Mouse (Mus musculus) heart, embryonic 14.5 days (tissue): ENCODE measurements around the gene Dcaf11. TPM values are rescaled to one million over a fixed set of nuclear protein-coding genes. Genes with fewer than 3 reads are reported as not detected.
A peak's percentile ranks its signal among the peaks of the same experiment; 100 is the strongest.

Experiments
- ATAC-seq: fragments of 200-750 bp; cut with Nextera tagmentation; 2 replicates; pipeline ENCODE4 v1.8.0; 2017; ENCODE audit warnings: low read depth, moderate TSS enrichment; ENCODE audit not compliant: insufficient number of reproducible peaks, insufficient read depth, low FRiP score
- H3K27ac ChIP-seq, 2 experiments: fragments of 200-500 bp in 1 of 2; fragments of 300-500 bp in 1 of 2; sonication (generic) in 1 of 2; replicated peaks in 1 of 2; 2 replicates each; pipeline ENCODE4 v1.5.1; 2012 to 2014; ENCODE audit warnings: low read depth in 2 of 2, low read length in 2 of 2, control low read depth in 1 of 2, mild to moderate bottlenecking in 1 of 2, mixed read lengths in 1 of 2; ENCODE audit not compliant: control insufficient read depth in 1 of 2, insufficient read depth in 1 of 2
- H3K27me3 ChIP-seq: fragments of 300-500 bp; sonication (generic); 2 replicates; pipeline ENCODE4 v1.6.1; 2014; ENCODE audit warnings: mild to moderate bottlenecking, low read length, control low read depth; ENCODE audit not compliant: control insufficient read depth, insufficient read depth
- H3K36me3 ChIP-seq: fragments of 300-500 bp; sonication (generic); 2 replicates; pipeline ENCODE4 v1.6.1; 2014; ENCODE audit warnings: mild to moderate bottlenecking, control low read depth, low read length, mixed read lengths; ENCODE audit not compliant: control insufficient read depth, insufficient read depth
- H3K4me1 ChIP-seq, 2 experiments: fragments of 200-500 bp in 1 of 2; fragments of 300-500 bp in 1 of 2; sonication (generic) in 1 of 2; 2 replicates each; pipeline ENCODE4 v1.6.1; 2012 to 2014; ENCODE audit warnings: low read length in 2 of 2, control low read depth in 1 of 2, mixed read lengths in 1 of 2; ENCODE audit not compliant: control insufficient read depth in 2 of 2, insufficient read depth in 2 of 2
- H3K4me2 ChIP-seq: fragments of 300-500 bp; sonication (generic); 2 replicates; pipeline ENCODE4 v1.6.1; 2014; ENCODE audit warnings: mild to moderate bottlenecking, low read length
- H3K4me3 ChIP-seq, 2 experiments: fragments of 200-500 bp in 1 of 2; fragments of 300-500 bp in 1 of 2; sonication (generic) in 1 of 2; 2 replicates each; pipeline ENCODE4 v1.5.1; 2012 to 2014; ENCODE audit warnings: low read length in 2 of 2, mild to moderate bottlenecking in 2 of 2, control low read depth in 1 of 2, low read depth in 1 of 2, moderate library complexity in 1 of 2; ENCODE audit not compliant: control insufficient read depth in 1 of 2, insufficient read depth in 1 of 2
- H3K9ac ChIP-seq: fragments of 300-500 bp; sonication (generic); 2 replicates; pipeline ENCODE4 v1.6.1; 2014; ENCODE audit warnings: mild to moderate bottlenecking, low read length
- H3K9me3 ChIP-seq: fragments of 300-500 bp; sonication (generic); 2 replicates; pipeline ENCODE4 v1.6.1; 2016; ENCODE audit warnings: low read length, control low read depth; ENCODE audit not compliant: control insufficient read depth
- WGBS: fragments of 180-500 bp; shearing (Covaris S2); extraction: QIAGEN DNeasy Blood & Tissue Kit; methylation state at CpG from one replicate; pipeline ENCODE4 v1.1.7; 2014; 5-methylcytosine and 5-hydroxymethylcytosine counted together
- polyA plus RNA-seq: library from polyadenylated mRNA; unstranded; fragments of >200 nt; fragmentation: Nextera tagmentation; extraction: Ambion mirVana; gene quantifications from 2 replicates; pipeline ENCODE4 v1.2.1, GENCODE M21; 2014

Dcaf11 gene
- polyA plus RNA-seq, 1 experiment from 2014 or later, result 74.1 TPM

GRCm38 (mm10) chr14:55585566-55585960 is 25.8 kb downstream of the Dcaf11 start:
- 49% methylated on average over 6 of the region's 6 CpGs for WGBS
- peak overlapping the region; percentile 0 to 77; a peak in 2 of 4 replicates for H3K27ac ChIP-seq
- no peak for ATAC-seq

GRCm38 (mm10) chr14:55586149-55586548 is 26.3 kb downstream of the Dcaf11 start:
- H3K9me3 ChIP-seq, result no peaks in the 10 kb centered on the region
- peaks cover 5 to 19% of the 10 kb centered on the region in 2 experiments for H3K4me1 ChIP-seq
- H3K27me3 ChIP-seq, result no peaks in the 10 kb centered on the region
- peaks cover 35% of the 10 kb centered on the region for H3K36me3 ChIP-seq
- ATAC-seq, result no peak
- no peak overlapping the region for H3K27ac ChIP-seq
- no peak overlapping the region for H3K4me2 ChIP-seq
- no peak overlapping the region for H3K4me3 ChIP-seq
- WGBS, result 75% methylated on average over 2 of the region's 2 CpGs
- H3K9ac ChIP-seq, result no peak overlapping the region

More at GRCm38 (mm10) chr14:55585566-55585960, 25.8 kb downstream of the Dcaf11 start:
- peak overlapping the region in 1 of 2 experiments; percentile 63; a peak in 2 of 4 replicates for H3K4me3 ChIP-seq
- peak overlapping the region; percentile 88 for H3K4me2 ChIP-seq
- no peaks in the 10 kb centered on the region for H3K27me3 ChIP-seq
- H3K36me3 ChIP-seq, result peaks cover 41% of the 10 kb centered on the region
- peaks cover 5 to 19% of the 10 kb centered on the region in 2 experiments for H3K4me1 ChIP-seq
- peak overlapping the region; percentile 79 for H3K9ac ChIP-seq
- H3K9me3 ChIP-seq, result no peaks in the 10 kb centered on the region

DNA sequence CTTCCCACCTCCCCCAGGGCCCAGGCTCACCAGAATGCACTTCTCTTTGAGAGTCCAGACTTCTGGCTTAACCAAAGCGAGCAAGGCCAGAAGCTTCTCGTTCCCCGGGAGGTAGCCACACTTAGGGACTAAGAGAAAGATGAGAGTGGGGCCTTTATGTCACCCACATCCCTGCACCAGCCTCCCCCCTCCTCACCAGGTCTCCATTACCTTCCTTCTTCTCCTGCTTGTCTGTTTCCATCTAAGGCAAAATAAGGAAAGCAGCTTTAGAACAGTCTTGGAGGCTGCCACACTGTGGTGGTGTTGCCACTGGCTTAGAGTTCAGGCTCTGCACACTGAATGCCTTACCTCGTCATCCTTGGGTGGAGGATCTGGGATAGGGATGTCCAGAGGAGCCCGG is 29.5 kb downstream of the Dcaf11 start:
- Histone ChIP-seq H3K9ac (no peak overlapping the region), H3K27ac (no peak overlapping the region), H3K9me3 (no peaks in the 10 kb centered on the region), H3K4me3 (no peak overlapping the region), H3K27me3 (no peaks in the 10 kb centered on the region), H3K4me2 (no peak overlapping the region), H3K36me3 (peaks cover 33% of the 10 kb centered on the region), H3K4me1 (peaks cover 10 to 30% of the 10 kb centered on the region in 2 experiments)
- no peak for ATAC-seq
- WGBS, result 94% methylated on average over 5 of the region's 5 CpGs

- 78% methylated on average over 11 of the region's 11 CpGs for WGBS
- H3K4me3 ChIP-seq, result peak overlapping the region; percentile 90 to 96
- no peaks in the 10 kb centered on the region for H3K9me3 ChIP-seq
- H3K4me2 ChIP-seq, result peak overlapping the region; percentile 76
- H3K36me3 ChIP-seq, result peaks cover 39% of the 10 kb centered on the region
- no peak for ATAC-seq
- H3K4me1 ChIP-seq, result peaks cover 10 to 26% of the 10 kb centered on the region in 2 experiments
- H3K27me3 ChIP-seq, result no peaks in the 10 kb centered on the region
- peak overlapping the region; percentile 64 to 99; a peak in 3 of 4 replicates for H3K27ac ChIP-seq
- peak overlapping the region; percentile 75 for H3K9ac ChIP-seq
Observed at GRCm38 (mm10) chr14:55589771-55590448, 30.1 kb downstream of the Dcaf11 start.

DNA sequence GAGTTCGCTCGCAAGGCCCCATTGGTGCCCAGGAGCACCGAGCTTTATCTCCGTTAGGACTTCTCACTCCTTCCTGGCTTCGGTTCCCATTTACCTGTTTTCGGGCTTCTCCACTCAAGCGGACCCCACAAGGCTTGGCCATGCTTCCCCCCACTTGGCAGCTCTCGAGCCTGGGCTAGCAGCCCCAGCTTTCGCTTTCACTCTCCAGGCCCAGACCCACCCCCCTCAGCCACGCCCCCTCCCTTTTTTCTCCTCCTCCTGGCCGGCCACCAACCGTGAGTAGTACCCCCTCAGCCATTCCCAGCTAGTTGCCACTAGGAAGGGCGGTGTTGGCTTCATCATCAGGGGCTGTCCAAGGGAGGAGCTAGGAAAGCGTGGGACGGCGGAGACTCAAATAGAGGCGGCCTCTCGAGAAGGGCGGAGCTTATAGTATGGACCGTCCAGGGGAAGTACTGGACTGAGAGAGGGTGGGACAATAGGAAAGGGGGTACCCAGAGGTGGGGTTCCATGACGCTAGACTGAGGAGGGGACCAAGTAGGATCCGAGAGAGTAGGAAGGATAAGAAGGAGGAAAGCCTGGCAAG is 31.0 kb downstream of the Dcaf11 start, which contains the start of gene Psme2:
Psme2 (minus strand) TSS at position 366 of the 583 bp plus-strand sequence.
- H3K4me1 ChIP-seq, result peaks cover 8 to 19% of the 10 kb centered on the region in 2 experiments
- ATAC-seq, result peak; percentile 95
- no peaks in the 10 kb centered on the region for H3K9me3 ChIP-seq
- no peaks in the 10 kb centered on the region for H3K27me3 ChIP-seq
- peak within 1 kb of the TSS; percentile 90 to 96 for H3K4me3 ChIP-seq
- H3K27ac ChIP-seq, result peak within 1 kb of the TSS; percentile 99 to 100
- peak within 1 kb of the TSS; percentile 76 for H3K4me2 ChIP-seq
- peak within 1 kb of the TSS; percentile 94 for H3K9ac ChIP-seq
- H3K36me3 ChIP-seq, result peaks cover 49% of the 10 kb centered on the region
- under 1% methylated on average over 22 of the region's 22 CpGs for WGBS

GRCm38 (mm10) chr14:55591331-55591891 is 31.6 kb downstream of the Dcaf11 start, which contains the start of gene Rnf31:
Rnf31 (plus strand) TSS chr14:55591708.
- WGBS, result under 1% methylated on average over 33 of the region's 33 CpGs
- Histone ChIP-seq H3K4me2 (peak within 1 kb of the TSS; percentile 76), H3K9me3 (no peaks in the 10 kb centered on the region)

GRCm38 (mm10) chr14:55592226-55592625 is 32.4 kb downstream of the Dcaf11 start:
- ATAC-seq, result no peak
- peak overlapping the region in 1 of 2 experiments; percentile 99; a peak in 2 of 4 replicates for H3K27ac ChIP-seq
- H3K36me3 ChIP-seq, result peaks cover 59% of the 10 kb centered on the region
- WGBS, result 6% methylated on average over 16 of the region's 16 CpGs
- peak overlapping the region; percentile 90 to 96 for H3K4me3 ChIP-seq
- H3K9me3 ChIP-seq, result no peaks in the 10 kb centered on the region
- H3K4me1 ChIP-seq, result peaks cover 8 to 19% of the 10 kb centered on the region in 2 experiments
- peak overlapping the region; percentile 94 for H3K9ac ChIP-seq
- no peaks in the 10 kb centered on the region for H3K27me3 ChIP-seq
- peak overlapping the region; percentile 76 for H3K4me2 ChIP-seq

More at GRCm38 (mm10) chr14:55591331-55591891, 31.6 kb downstream of the Dcaf11 start, which contains the start of gene Rnf31:
- peaks cover 8 to 19% of the 10 kb centered on the region in 2 experiments for H3K4me1 ChIP-seq
- H3K27ac ChIP-seq, result peak within 1 kb of the TSS; percentile 99 to 100
- H3K27me3 ChIP-seq, result no peaks in the 10 kb centered on the region
- peak; percentile 85 for ATAC-seq
- H3K4me3 ChIP-seq, result peak within 1 kb of the TSS; percentile 90 to 96
- H3K9ac ChIP-seq, result peak within 1 kb of the TSS; percentile 94
- peaks cover 54% of the 10 kb centered on the region for H3K36me3 ChIP-seq
